Mouse (Mus musculus) stomach, embryonic 16.5 days (tissue): Measurements from ENCODE around the gene Cd300e. TPM values are rescaled to one million over a fixed set of nuclear protein-coding genes. Genes with fewer than 3 reads are reported as not detected.

ENCODE experiments used
- ATAC-seq: fragments of 200-750 bp; cut with Nextera tagmentation; 2 replicates; pipeline ENCODE4 v1.8.0; 2017; ENCODE audit warnings: moderate number of reproducible peaks, moderate TSS enrichment; ENCODE audit not compliant: insufficient read depth, low FRiP score
- H3K27ac ChIP-seq: fragments of 300-500 bp; sonication (generic); 2 replicates; pipeline ENCODE4 v1.5.1; 2014; ENCODE audit warnings: low read length
- H3K27me3 ChIP-seq: fragments of 300-500 bp; sonication (generic); 2 replicates; pipeline ENCODE4 v1.6.1; 2014; ENCODE audit warnings: low read length, control low read depth, mixed read lengths; ENCODE audit not compliant: control insufficient read depth, insufficient read depth
- H3K36me3 ChIP-seq: fragments of 300-500 bp; sonication (generic); 2 replicates; pipeline ENCODE4 v1.6.1; 2014; ENCODE audit warnings: low read length; ENCODE audit not compliant: control insufficient read depth, insufficient read depth
- H3K4me1 ChIP-seq: fragments of 300-500 bp; sonication (generic); 2 replicates; pipeline ENCODE4 v1.6.1; 2014; ENCODE audit warnings: low read length, control low read depth, mixed read lengths; ENCODE audit not compliant: control insufficient read depth, insufficient read depth
- H3K4me2 ChIP-seq: fragments of 300-500 bp; sonication (generic); 2 replicates; pipeline ENCODE4 v1.6.1; 2014; ENCODE audit warnings: low read depth, low read length, mixed read lengths
- H3K4me3 ChIP-seq: fragments of 300-500 bp; sonication (generic); replicated peaks from 2 replicates; pipeline ENCODE4 v1.5.1; 2014; ENCODE audit warnings: mild to moderate bottlenecking, low read length
- H3K9ac ChIP-seq: fragments of 300-500 bp; sonication (generic); 2 replicates; pipeline ENCODE4 v1.6.1; 2014; ENCODE audit warnings: low read length
- H3K9me3 ChIP-seq: fragments of 300-500 bp; sonication (generic); replicated peaks from 2 replicates; pipeline ENCODE4 v1.6.1; 2016; ENCODE audit warnings: low read length, control low read depth; ENCODE audit not compliant: control insufficient read depth
- WGBS: fragments of 180-500 bp; shearing (Covaris S2); extraction: QIAGEN DNeasy Blood & Tissue Kit; methylation state at CpG from one replicate; pipeline ENCODE4 v1.1.7; 2014; 5-methylcytosine and 5-hydroxymethylcytosine counted together
- polyA plus RNA-seq: library from polyadenylated mRNA; unstranded; fragments of >200 nt; fragmentation: Nextera tagmentation; extraction: Ambion mirVana; gene quantifications from 2 replicates; pipeline ENCODE4 v1.2.1, GENCODE M21; 2015

Gene Cd300e
- polyA plus RNA-seq, 1 experiment from 2014 or later: 0.26 TPM

- no peak overlapping the region for H3K4me2 ChIP-seq
- no peak overlapping the region for H3K9ac ChIP-seq
- no peak overlapping the region for H3K4me3 ChIP-seq
- ATAC-seq: no peak
- no peaks in the 10 kb centered on the region for H3K9me3 ChIP-seq
- 38% methylated on average over 5 of the region's 5 CpGs for WGBS
- H3K27ac ChIP-seq: no peak overlapping the region
- no peaks in the 10 kb centered on the region for H3K36me3 ChIP-seq
- H3K4me1 ChIP-seq: 0 out of 2 replicates have a peak, but pooled peaks cover 4% of the 10 kb centered on the region
- no peaks in the 10 kb centered on the region for H3K27me3 ChIP-seq
Observed at GRCm38 (mm10) chr11:115075859-115076258, 13.9 kb upstream of the Cd300e start.

- Histone ChIP-seq H3K4me1 (0 out of 2 replicates have a peak, but pooled peaks cover 4% of the 10 kb centered on the region), H3K4me3 (no peak overlapping the region), H3K9ac (no peak overlapping the region), H3K9me3 (no peaks in the 10 kb centered on the region), H3K27me3 (no peaks in the 10 kb centered on the region), H3K36me3 (no peaks in the 10 kb centered on the region), H3K27ac (no peak overlapping the region), H3K4me2 (no peak overlapping the region)
- peak; percentile 46; the same call in 1 of the 2 replicates for ATAC-seq
- WGBS: 39% methylated on average over 7 of the region's 7 CpGs
Observed at GRCm38 (mm10) chr11:115075407-115075806, 13.4 kb upstream of the Cd300e start.

DNA sequence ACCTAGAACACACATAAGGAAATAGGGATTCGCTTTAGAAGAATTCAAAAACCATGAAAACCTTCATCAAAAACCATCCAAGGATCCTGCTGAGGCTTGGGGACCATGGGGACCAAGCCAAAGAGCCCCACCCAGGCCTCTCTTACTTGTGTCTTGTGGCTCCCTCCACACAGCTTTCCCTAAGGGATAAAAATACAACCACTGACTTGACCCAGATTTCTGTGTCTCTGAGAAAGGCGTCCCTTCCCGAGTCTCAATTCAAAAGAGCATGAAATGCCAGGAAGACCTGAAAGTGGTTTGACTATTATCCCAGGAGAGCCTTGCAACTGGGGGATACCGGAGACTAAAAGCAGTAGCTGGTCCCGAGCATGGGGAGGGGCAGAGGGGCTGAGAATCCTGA lies 11.0 kb upstream of the Cd300e start:
- H3K4me3 ChIP-seq: no peak overlapping the region
- ATAC-seq: no peak
- H3K27ac ChIP-seq: no peak overlapping the region
- no peaks in the 10 kb centered on the region for H3K27me3 ChIP-seq
- no peak overlapping the region for H3K4me2 ChIP-seq
- 0 out of 2 replicates have a peak, but pooled peaks cover 4% of the 10 kb centered on the region for H3K4me1 ChIP-seq
- no peak overlapping the region for H3K9ac ChIP-seq
- H3K36me3 ChIP-seq: no peaks in the 10 kb centered on the region
- H3K9me3 ChIP-seq: no peaks in the 10 kb centered on the region
- WGBS: 69% methylated on average over 5 of the region's 5 CpGs

- ATAC-seq: peak; percentile 29; the same call in 1 of the 2 replicates
- Histone ChIP-seq H3K36me3 (no peaks in the 10 kb centered on the region), H3K9ac (no peak overlapping the region), H3K27me3 (no peaks in the 10 kb centered on the region), H3K4me2 (peak overlapping the region; percentile 33), H3K4me3 (0 out of 2 replicates have a peak overlapping the region, but pooled peaks have one; percentile 3), H3K9me3 (no peaks in the 10 kb centered on the region), H3K4me1 (0 out of 2 replicates have a peak, but pooled peaks cover 4% of the 10 kb centered on the region), H3K27ac (peak overlapping the region; percentile 46)
- 14% methylated on average over 14 of the region's 14 CpGs for WGBS
Observed at GRCm38 (mm10) chr11:115071631-115072294, 9.8 kb upstream of the Cd300e start.

GRCm38 (mm10) chr11:115071015-115071551 lies 9.1 kb upstream of the Cd300e start:
- H3K27ac ChIP-seq: no peak overlapping the region
- 0 out of 2 replicates have a peak, but pooled peaks cover 4% of the 10 kb centered on the region for H3K4me1 ChIP-seq
- 0 out of 2 replicates have a peak overlapping the region, but pooled peaks have one; percentile 3 for H3K4me3 ChIP-seq
- no peaks in the 10 kb centered on the region for H3K27me3 ChIP-seq
- no peaks in the 10 kb centered on the region for H3K36me3 ChIP-seq
- no peak for ATAC-seq
- peak overlapping the region; percentile 33 for H3K4me2 ChIP-seq
- H3K9ac ChIP-seq: no peak overlapping the region
- WGBS: 5% methylated on average over 9 of the region's 9 CpGs
- H3K9me3 ChIP-seq: no peaks in the 10 kb centered on the region

GRCm38 (mm10) chr11:115066768-115067167 lies 4.8 kb upstream of the Cd300e start:
- Histone ChIP-seq H3K27ac (no peak overlapping the region), H3K4me3 (no peak overlapping the region), H3K36me3 (no peaks in the 10 kb centered on the region), H3K27me3 (no peaks in the 10 kb centered on the region), H3K4me2 (no peak overlapping the region), H3K4me1 (0 out of 2 replicates have a peak, but pooled peaks cover 4% of the 10 kb centered on the region), H3K9ac (no peak overlapping the region), H3K9me3 (no peaks in the 10 kb centered on the region)
- 71% methylated on average over 6 of the region's 6 CpGs for WGBS
- no peak for ATAC-seq

DNA sequence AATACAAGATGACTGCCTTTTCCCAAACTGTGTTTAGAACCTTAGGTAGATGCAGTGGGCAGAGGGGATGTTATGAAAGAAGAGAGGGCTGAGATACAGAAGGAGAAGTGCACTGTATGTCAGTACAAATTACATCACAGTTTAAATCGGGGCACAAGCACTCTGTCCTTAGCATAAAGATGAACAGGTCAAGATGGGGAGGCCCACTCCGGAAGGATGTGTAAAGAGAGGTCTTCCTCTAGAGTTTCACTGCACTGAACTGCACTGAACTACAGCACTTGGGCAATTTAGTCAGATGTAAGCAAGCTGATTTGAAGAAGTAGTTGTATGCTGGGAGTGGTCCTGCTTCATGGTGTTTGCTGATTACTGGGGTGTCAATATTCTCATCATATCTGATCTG lies 2.2 kb downstream of the Cd300e start:
- Histone ChIP-seq H3K27ac (no peak overlapping the region), H3K36me3 (no peaks in the 10 kb centered on the region), H3K4me2 (no peak overlapping the region), H3K4me3 (no peak overlapping the region), H3K4me1 (no peaks in the 10 kb centered on the region), H3K9ac (no peak overlapping the region), H3K9me3 (no peaks in the 10 kb centered on the region), H3K27me3 (no peaks in the 10 kb centered on the region)
- no peak for ATAC-seq
- WGBS: 80% methylated on average over 2 of the region's 2 CpGs

- H3K36me3 ChIP-seq: no peaks in the 10 kb centered on the region
- no peaks in the 10 kb centered on the region for H3K27me3 ChIP-seq
- no peak overlapping the region for H3K4me2 ChIP-seq
- H3K27ac ChIP-seq: no peak overlapping the region
- H3K9ac ChIP-seq: no peak overlapping the region
- H3K4me1 ChIP-seq: no peaks in the 10 kb centered on the region
- no peaks in the 10 kb centered on the region for H3K9me3 ChIP-seq
- no peak for ATAC-seq
- 76% methylated on average over 4 of the region's 4 CpGs for WGBS
- no peak overlapping the region for H3K4me3 ChIP-seq
Observed at GRCm38 (mm10) chr11:115058701-115059100, 3.3 kb downstream of the Cd300e start.

DNA sequence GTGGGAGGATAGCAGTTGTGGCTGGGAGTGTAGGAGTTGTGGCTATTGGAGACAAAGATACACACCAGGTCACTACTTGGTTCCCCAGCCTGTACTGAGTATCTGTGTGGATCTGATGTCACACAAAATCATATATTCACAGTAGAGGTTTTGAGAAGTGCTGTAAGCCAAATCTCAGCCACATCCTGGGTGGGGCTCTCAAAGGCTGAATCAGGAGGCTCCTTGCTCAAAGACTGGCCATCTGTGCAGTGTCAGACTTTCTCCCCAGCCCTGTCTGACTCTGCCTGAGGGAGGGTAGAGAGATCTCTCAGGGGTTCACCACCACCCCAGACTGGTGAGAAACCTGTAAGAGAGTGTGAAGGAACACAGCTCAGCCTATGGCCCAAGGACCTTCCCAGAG lies 7.4 kb downstream of the Cd300e start:
- Histone ChIP-seq H3K27me3 (no peaks in the 10 kb centered on the region), H3K9me3 (no peaks in the 10 kb centered on the region), H3K4me1 (no peaks in the 10 kb centered on the region), H3K4me2 (no peak overlapping the region), H3K27ac (no peak overlapping the region), H3K9ac (no peak overlapping the region), H3K4me3 (no peak overlapping the region), H3K36me3 (no peaks in the 10 kb centered on the region)
- ATAC-seq: no peak
